Comparison of ENCODE assay signal across 8 mouse cellular contexts in genomic region chr12:69227776-69228466, GRCm38 (mm10). TPM values are rescaled to one million over a fixed set of nuclear protein-coding genes. Genes with fewer than 3 reads are reported as not detected.
DNase-seq lines count a peak whose midpoint lies in the region; ATAC-seq and TF ChIP-seq lines count a peak whose summit lies in the region.

Gene Pole2 (minus strand): TSS chr12:69228195.

- peak within 1 kb of the TSS; percentile 79 for H3K9ac ChIP-seq in heart, embryonic 13.5 days
- H3K9ac ChIP-seq in kidney, postnatal 0 days (ENCODE audit: low read depth, low read length) = peak within 1 kb of the TSS; percentile 63
- peak within 1 kb of the TSS; percentile 61 for H3K9ac ChIP-seq in liver, adult 2 months (ENCODE audit: low read depth, low read length)

- H3K27me3 ChIP-seq in heart, embryonic 13.5 days (replicated peaks) = no peaks in the 10 kb centered on the region
- no peaks in the 10 kb centered on the region for H3K27me3 ChIP-seq in kidney, postnatal 0 days (ENCODE audit: insufficient read depth, low read length)
- no peaks in the 10 kb centered on the region for H3K27me3 ChIP-seq in liver, adult 2 months (ENCODE audit: control insufficient read depth, insufficient read depth, low read length)

- DNase-seq in c-Kit-negative CD71-positive TER-119-positive erythroid progenitor cells, embryonic 14.5 days (ENCODE audit: low read depth, low spot score) = peak; percentile 76
- DNase-seq in fibroblast of lung, adult 2 months (ENCODE audit: low read depth) = peak; percentile 77
- DNase-seq in kidney, postnatal 0 days (ENCODE audit: low spot score) = peak; percentile 95
- peak; percentile 53 for DNase-seq in liver, adult 2 months (ENCODE audit: extremely low read depth, low read depth, low spot score)
- DNase-seq in spleen, postnatal 4 days (ENCODE audit: low spot score in 2 of 2) = peak; percentile 89 to 96

- TF ChIP-seq CTCF in kidney, postnatal 0 days (IDR thresholded peaks at IDR 0.05; ENCODE audit: low read depth) = peak; percentile 27; the same call in 1 of the 2 replicates
- TF ChIP-seq CTCF in liver, adult 2 months (IDR thresholded peaks at IDR 0.05; ENCODE audit: low read depth, low read length) = no peak

- H3K4me1 ChIP-seq in heart, embryonic 13.5 days = peaks cover 15% of the 10 kb centered on the region
- H3K4me1 ChIP-seq in kidney, postnatal 0 days (replicated peaks; ENCODE audit: insufficient read depth, low read length) = 0 out of 2 replicates have a peak, but pooled peaks cover 3% of the 10 kb centered on the region
- no peaks in the 10 kb centered on the region for H3K4me1 ChIP-seq in liver, adult 2 months (ENCODE audit: control insufficient read depth, insufficient read depth, low read length)

- peaks cover 22% of the 10 kb centered on the region for H3K36me3 ChIP-seq in heart, embryonic 13.5 days
- no peaks in the 10 kb centered on the region for H3K36me3 ChIP-seq in kidney, postnatal 0 days (ENCODE audit: insufficient read depth, low read length)
- no peaks in the 10 kb centered on the region for H3K36me3 ChIP-seq in liver, adult 2 months (ENCODE audit: control insufficient read depth, insufficient read depth, low read length)

- peak; percentile 89 for ATAC-seq in CD4-positive, CD25-positive, alpha-beta regulatory T cell, adult 4 months
- ATAC-seq in heart, embryonic 13.5 days (ENCODE audit: extremely low read depth, insufficient number of reproducible peaks, low FRiP score, low TSS enrichment) = peak; percentile 88
- ATAC-seq in kidney, postnatal 0 days (replicated peaks; ENCODE audit: low FRiP score, low read depth) = peak; percentile 93
- ATAC-seq in monocyte, adult 5-6 weeks (replicated peaks; ENCODE audit: insufficient number of reproducible peaks, low FRiP score, low TSS enrichment, poor library complexity, severe bottlenecking) = peak; percentile 82

- no peak for TF ChIP-seq POLR2A in liver, adult 2 months (IDR thresholded peaks at IDR 0.05; ENCODE audit: extremely low read depth, insufficient read depth, low read length)

- WGBS in heart, embryonic 13.5 days = under 1% methylated on average over 37 of the region's 37 CpGs
- WGBS in kidney, postnatal 0 days = under 1% methylated on average over 37 of the region's 37 CpGs
- WGBS in liver, adult 2 months = 1% methylated on average over 37 of the region's 37 CpGs

- no peaks in the 10 kb centered on the region for H3K9me3 ChIP-seq in heart, embryonic 13.5 days
- no peaks in the 10 kb centered on the region for H3K9me3 ChIP-seq in kidney, postnatal 0 days (replicated peaks; ENCODE audit: low read length)

- H3K79me2 ChIP-seq in liver, adult 2 months (ENCODE audit: control insufficient read depth, insufficient read depth, low read length) = no peaks in the 10 kb centered on the region

- peak within 1 kb of the TSS; percentile 66 for H3K4me3 ChIP-seq in heart, embryonic 13.5 days
- H3K4me3 ChIP-seq in kidney, postnatal 0 days (replicated peaks; ENCODE audit: low read depth, low read length) = peak within 1 kb of the TSS; percentile 74
- peak within 1 kb of the TSS; percentile 96 for H3K4me3 ChIP-seq in liver, adult 2 months (ENCODE audit: insufficient read depth, low read depth, low read length)

- peak within 1 kb of the TSS; percentile 69 for H3K4me2 ChIP-seq in heart, embryonic 13.5 days
- H3K4me2 ChIP-seq in kidney, postnatal 0 days (ENCODE audit: low read length) = peak within 1 kb of the TSS; percentile 50

- H3K27ac ChIP-seq in heart, embryonic 13.5 days (replicated peaks) = peak within 1 kb of the TSS; percentile 84
- H3K27ac ChIP-seq in kidney, postnatal 0 days = peak within 1 kb of the TSS; percentile 80
- H3K27ac ChIP-seq in liver, adult 2 months (replicated peaks; ENCODE audit: insufficient read depth, low read depth, low read length) = no peak within 1 kb of the TSS; the same call in 1 of the 2 replicates

RNA-seq across cellular contexts. Expression of gene Pole2, which starts in this region (rescaled TPM):
- polyA plus RNA-seq in CD4-positive, CD25-positive, alpha-beta regulatory T cell, adult 4 months (2017; shearing (Covaris generic)) = 1 to 10 TPM; 8.6 to 9.1 TPM
- 14.6 and 18.5 TPM in 2 replicates for polyA plus RNA-seq in heart, embryonic 13.5 days (2015; fragmentation: Nextera tagmentation; extraction: Ambion mirVana)
- polyA plus RNA-seq in kidney, postnatal 0 days (2015; fragmentation: Nextera tagmentation; extraction: Ambion mirVana) = 15.3 and 17.7 TPM in 2 replicates
- 0.74 and 1.8 TPM in 2 replicates for total RNA-seq in liver, adult 2 months (2014; rRNA removed)
- polyA plus RNA-seq in liver, adult 2 months (2012; rRNA removed) = 0.24 and 0.36 TPM in 2 replicates
- total RNA-seq in monocyte, adult 5-6 weeks (2017) = 8.3 to 9.7 TPM (median 9.3 TPM) in 3 replicates
